Mouse (Mus musculus) erythroblast, adult 5-6 weeks (primary cell): ENCODE measurements at regions not wholly inside any gene's neighbourhood (a gene's known extent, or its start where the extent isn't known, plus 50 kb on each side); places are given as distances from the start of the nearest gene placed in this dataset.

Source experiments
- ATAC-seq: replicated peaks from 2 replicates; pipeline ENCODE4 v1.8.0; 2016; ENCODE audit warnings: moderate number of reproducible peaks, mild to moderate bottlenecking, moderate TSS enrichment, inconsistent platforms; ENCODE audit not compliant: poor library complexity, low FRiP score, severe bottlenecking

DNA sequence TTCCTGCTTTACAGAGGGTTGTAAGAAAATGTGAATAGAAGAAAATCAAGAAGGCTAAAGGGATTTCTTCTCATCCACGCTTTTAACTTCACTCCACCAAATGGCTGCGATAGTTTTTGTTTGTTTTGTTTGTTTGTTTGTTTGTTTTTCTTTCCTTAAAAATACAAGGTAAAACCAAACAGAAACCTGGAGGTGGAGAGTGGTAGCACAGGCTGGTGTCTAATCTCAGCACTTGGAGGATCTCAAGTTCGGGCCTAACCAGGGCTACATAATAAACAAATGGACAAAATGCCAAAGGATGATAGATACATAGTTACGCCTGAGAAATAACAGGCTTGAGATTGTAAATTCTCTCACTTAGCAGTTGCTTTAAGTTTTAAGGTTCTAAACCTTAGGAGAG, 50.8 kb upstream of the Mboat1 start:
- peak; percentile 52; the same call in 1 of the 2 replicates for ATAC-seq

DNA sequence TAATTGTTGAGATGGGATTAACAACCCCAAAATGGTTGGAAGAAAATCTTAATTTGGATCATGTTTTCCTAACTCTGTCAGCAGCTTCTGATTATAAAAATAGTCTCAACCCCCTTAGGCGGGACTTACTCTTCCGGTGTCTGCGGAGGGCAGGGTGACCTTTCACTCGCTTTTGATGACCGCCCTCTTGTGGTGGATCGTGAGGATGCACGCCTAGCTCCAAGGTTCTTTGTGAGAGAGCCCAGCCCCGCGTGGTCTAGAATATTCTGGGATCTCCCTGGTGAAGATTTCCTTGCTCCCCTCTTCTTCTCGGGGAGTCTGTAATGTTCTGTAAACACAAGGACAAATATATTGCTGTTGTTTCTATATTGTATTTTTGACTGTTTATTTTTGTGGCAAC, 51.3 kb upstream of the Mboat1 start:
- peak; percentile 98 for ATAC-seq

DNA sequence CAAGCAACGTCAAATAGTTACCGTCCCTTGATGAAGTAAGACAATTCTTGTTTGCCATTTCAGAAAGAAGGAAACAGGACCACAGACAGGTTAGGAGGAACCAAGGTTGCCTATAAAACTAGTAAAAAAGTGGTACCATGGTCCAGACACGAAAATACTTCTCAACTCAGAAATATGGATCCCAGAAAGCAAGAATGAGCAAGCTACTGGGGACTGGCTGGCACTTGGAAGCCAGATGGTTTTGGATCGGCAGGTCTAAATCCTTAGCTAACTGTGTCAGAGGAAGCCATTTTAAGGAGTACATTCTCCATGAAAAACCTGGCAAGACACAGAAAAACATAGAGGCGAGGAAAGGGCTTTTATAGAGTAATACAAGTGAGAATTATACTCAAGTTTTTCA, 51.9 kb upstream of the Mboat1 start:
- no peak for ATAC-seq

DNA sequence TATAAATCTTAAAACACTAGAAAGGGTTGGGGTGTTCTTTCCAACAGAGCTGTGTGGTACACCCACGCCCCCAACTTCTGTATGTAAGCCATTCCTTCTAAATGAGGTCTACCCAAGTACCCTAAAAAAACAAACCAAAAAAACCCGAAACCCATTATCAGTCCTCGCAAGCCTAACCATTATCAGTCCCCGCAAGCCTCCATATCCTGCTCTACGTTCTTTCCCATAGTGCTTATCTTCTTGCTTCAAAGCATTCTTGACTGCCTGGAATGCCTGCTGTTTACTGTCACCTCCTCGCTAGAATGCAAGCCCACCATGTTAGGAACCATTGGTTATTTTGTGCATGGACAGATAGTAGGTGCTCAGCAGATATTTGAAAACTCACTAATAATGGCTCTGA, 52.3 kb upstream of the Mboat1 start:
- ATAC-seq: peak; percentile 64

DNA sequence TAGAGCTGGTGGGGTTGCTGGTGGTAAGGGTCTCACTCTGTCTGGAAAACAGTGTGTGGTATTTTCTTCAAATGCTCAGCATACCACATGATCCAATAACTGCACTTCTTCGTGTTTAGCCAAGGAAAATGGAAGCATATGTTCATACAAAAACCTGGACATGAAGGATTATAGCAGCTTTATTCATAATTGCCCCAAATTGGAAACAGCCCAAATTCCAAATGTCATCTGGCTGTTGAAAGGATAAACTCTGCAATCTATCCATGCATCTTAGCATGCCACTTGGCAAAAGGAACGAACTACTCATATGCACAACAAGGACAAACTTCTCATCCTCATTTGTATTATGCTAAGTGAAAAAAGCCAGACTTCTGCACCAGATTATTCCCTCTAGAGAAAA, 53.5 kb upstream of the Mboat1 start:
- ATAC-seq: no peak

DNA sequence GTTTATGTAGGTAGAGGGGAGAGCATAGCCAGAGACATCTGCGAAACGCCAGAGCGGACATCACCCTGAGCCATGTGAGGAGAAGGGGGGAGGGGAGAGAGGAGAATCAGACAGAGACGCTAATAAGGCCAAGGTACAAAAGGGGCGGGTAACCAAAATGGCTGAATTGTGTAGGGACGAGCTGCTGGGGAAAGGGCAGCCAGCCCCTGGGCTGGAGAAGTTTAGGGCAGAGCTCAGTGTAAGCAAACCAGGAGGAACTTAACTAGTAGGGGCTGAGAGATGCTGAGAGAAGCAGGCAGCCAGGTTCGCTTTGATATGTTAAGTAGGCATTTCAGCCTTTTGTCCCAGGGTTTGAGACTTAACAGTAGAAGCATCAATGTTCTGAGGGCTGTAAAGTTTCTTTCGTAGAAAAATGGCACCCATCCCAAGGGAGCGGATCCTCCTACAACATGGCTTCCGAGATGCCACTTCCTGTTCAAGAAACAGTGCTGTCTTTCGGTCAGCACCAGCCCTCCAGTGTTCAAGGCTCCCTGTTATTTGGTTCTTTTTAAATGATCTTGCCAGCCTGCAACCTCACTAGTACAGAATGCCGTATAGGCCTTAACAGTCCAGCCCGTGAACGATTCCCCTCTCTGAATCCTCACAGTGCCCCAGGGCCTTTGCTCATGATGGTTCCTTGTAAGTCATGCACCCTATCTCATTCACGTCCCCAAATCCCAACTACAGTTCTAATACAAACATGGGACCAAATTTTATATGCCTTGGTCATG, 55.4 kb upstream of the Mboat1 start:
- ATAC-seq: no peak

DNA sequence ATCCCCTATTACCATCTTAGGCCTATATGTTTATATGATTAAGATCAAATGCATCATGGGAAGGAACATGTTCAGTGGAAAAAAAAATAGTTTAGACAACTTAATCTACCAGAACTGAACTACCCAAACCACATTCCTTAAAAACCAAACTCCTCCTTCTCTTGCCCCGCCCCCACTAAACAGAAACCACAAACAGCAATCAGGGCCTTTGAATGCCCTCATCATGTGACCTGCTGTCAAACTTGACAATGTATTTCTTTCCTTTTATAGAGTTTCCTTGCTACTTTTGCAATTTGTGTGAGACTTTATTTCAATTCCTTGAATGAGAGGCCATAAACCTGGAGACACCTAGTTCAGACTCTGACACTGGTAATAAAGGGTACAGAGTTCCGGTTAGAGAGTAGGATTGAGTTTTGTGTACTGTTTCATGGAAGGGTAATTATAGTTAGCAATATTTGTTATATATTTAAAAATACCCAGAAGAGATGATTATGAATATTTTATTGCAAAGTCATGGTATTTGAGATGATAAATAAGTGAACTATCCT, 61.7 kb upstream of the Mboat1 start:
- no peak for ATAC-seq

DNA sequence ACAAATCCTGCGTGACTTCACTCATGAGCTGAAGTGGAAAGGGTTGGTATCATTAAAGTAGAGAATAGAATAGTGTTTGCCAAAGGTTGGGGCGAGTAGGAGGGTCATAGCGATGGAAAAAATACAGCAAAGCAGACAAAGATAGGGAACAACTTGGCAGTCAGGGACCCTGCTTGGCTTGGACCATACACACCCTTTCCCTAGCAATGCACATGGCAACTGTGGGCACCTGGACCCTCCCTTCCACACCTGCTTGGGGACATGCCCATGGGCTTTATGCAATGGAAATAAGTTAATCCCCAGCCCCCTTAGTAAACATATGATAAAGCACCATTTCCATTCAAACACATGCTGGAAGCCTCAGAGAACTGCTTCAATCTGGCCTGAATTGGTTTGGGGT, 62.2 kb upstream of the Mboat1 start:
- ATAC-seq: no peak

DNA sequence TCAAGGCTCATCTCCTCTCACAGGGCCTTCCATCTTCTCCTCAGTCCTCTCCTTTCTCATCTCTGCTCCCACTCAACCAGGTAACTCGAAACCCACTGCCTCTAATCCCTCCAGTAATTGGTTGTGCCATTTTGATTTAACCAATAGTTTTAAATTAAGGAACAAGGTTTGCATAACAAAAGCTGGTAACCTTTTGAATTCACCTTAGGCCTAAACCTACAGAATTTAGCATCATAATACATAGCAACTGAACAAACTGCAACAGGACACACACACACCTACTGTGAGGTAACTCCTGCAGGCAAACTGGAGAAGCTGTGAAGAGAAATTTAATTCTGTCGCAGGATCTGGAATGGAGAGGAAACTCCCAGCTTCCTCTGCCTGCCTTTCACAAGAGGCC, 66.9 kb upstream of the Mboat1 start:
- ATAC-seq: no peak

DNA sequence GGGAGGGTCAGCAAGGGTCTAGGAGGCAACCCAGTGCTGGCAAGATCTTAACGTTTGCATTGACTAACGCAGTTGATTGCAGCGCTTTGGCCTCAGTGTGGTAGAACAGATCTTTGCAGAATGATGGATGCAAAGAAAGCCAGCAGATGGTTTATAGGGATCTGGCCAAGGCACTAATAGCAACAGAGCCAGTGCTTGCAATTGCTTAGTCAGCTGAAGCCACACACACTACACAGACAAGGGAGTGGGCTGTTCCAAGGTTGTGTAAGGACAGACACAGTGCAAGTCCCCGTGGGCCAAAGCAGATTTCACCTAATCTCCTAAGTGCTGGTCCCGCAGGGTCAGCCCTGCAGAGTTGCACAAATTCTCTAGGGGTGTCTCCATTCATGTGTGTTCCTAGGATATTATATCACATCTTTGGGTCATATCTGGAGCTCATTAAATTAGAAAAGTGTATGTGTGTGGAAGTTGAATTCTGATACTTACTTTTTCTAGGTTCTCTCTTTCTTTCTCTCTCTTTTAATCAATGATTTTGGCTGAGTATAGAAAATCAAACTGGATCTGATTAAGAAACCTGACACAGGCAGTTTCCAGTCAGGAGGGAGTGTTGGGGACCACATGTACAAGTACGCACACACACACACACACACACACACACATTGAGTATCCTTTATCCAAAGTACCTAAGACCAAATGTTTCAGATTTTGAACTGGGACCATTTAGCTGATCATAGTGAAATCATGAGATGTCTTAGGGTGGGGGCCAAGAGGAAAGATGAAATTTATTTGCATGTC, 68.5 kb upstream of the Mboat1 start:
- no peak for ATAC-seq

DNA sequence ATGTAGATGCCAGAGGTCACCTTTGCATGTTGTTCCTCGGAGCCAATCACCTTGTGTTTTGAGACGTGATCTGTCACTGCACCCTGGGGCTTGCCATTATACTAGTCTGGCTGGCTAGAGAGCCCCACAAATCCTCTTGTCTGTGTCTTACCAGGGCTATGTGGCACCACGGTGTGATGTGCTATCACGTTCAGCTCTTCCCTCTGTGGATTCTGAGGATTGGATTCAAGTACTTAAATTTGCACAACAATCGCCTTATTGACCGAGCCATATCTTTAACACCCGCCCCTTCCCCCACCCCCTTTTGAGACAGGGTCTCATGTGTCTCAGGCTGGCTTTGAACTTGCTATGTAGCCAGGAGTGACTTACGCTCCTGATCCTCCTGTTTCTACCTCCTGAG, 70.8 kb upstream of the Mboat1 start:
- no peak for ATAC-seq

DNA sequence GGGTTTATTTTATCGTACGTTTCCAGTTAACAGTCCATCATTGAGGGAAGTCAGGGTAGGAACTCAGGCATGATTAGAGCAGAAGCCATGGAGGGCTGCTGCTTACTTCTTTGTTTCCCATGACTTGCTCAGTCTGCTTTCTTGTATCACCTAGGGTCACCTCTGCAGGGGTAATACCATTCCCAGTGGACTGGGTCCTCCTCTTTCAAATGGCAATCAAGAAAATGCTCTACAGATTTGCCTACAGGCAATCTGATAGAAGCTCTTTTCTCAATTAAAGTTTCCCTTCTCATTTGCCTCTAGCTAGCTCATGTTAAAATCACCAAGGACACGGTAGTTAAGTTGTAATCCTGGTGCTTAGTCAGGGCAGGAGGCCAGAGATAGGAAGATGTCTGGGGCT, 72.5 kb upstream of the Mboat1 start:
- ATAC-seq: no peak

DNA sequence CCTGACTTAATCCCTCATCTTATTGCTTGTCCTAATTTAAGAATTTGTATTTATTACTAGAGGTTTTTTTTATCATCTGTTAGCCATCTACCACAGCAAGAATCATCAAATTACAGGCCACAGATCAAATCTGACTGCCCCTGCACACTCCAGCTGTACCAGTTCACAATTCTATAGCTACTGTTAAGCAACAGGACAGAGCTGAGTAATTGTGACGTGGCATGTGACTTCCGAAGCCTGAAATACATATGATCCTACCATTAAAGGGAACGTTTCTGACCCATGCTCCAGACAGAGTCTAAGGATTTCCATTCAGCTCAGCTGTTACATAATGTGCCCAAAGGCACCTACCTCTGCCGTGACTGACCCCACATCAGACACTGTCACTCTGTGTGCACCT, 74.0 kb upstream of the Mboat1 start:
- no peak for ATAC-seq

DNA sequence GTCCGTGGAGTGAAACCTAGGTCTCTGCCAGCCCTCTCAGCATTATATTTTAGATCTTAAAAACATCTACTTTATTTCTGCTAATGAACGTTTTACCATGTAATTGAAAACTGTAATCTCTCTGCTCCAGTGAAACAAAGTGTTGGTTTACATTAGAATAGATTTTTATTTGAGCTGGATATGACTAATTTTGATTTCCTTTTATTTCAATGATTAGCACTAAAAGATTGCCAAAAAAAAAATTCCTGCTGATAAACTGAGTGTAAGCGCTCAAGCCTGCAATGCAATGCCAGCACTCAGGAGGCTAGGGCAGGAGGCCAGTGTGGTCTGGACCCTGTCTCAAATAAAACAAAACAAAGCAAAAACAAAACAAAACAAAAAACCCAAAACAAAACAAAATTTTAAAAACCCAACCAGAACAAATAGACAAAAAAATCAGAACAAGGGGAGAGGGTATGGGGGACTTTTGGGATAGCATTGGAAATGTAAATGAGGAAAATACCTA, 69.3 kb upstream of the E2f3 start:
- no peak for ATAC-seq

DNA sequence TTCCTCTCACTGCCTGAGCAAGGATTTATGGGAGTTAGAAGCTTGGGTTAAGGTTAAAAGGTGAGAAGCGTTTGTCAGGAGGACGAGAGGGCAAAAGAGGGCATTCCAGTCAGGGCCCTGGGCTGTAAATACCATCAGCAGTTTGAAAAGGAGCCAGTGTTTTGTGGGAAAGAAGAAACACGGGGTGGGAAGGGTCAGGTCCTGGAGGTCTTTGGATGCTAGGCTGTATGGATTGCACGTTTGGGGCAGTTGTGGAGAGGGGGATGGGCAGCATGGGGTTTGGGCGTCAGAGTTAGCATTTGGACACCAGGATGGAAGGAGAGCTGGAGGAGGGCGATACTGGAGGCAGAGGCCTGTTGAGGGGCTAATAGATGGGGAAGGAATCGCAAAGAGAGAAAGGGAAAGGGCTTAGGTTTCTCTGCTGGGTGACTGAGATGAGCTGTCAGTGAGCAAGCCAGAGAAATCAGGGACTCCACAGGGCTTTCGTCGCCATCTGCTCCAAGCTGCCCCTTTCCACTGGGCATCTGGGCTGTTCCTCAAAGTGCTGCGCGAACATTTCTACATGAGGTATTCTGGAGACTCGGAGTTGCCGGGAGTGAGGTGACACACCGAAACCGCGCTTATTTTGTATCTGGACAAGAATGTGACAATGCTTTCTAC, 66.2 kb upstream of the E2f3 start:
- ATAC-seq: no peak

DNA sequence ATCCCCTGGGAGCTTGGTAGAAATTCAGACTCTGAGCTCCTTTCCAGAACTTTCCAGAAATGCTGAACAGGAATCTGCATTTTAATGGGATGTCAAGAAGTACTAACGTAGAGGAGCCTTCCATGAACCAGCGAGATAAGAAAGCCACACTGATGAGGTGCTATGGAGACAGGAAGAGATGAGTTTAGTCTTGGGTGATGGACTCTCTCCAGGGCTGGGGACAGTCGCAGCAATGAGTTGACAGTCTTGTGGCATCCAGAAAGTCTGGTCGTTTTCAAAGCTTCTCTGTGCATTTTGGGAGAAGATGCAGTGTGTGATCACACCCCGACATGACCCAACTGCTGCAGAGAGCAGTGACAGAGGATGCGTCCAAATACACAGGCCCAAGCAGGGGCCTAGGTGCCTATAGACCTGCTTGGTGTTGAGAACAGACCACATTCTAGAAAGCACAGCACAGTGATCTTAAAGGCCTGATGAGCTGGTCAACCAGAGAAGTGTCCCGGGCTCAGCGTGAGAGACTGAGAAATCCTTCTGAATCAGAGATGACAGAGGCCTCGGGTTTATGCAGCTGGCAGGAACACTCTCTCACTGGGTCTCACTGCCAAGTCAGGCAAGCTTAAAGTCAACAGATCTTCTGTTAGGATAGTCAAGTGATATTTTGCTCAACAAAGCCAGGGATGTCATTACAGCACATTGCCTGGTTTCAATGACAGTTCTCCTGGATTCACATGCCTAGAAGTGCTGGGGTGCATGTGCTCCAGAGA, 65.1 kb upstream of the E2f3 start:
- ATAC-seq: no peak

DNA sequence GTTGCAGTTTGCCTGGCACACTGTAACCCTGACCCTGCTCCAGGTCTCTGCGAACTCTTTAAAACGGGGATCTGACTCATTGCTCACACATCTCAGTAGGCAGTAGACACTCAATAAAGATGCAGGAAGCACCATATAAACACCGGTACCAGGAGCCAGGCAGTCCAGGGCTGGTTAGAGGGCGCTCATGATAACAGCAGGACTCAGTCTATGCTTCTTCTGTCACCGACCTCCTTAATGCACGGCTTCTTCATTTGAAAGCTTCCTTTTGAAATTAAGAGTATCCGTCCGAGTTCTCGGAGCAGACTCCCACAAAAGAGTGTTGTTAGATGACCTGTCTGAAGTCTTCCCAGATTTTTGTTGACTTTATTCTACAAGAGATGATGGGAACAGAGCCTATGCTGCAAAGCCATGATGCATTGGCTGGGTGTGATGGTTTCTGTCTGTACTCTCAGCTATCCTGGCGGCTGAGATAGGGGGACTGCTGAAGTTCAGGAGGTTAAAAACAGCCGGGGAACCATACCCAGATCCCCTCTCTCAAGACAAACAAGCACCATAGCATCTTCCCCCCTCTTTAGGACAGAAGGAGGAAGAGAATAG, 62.5 kb upstream of the E2f3 start:
- ATAC-seq: no peak

DNA sequence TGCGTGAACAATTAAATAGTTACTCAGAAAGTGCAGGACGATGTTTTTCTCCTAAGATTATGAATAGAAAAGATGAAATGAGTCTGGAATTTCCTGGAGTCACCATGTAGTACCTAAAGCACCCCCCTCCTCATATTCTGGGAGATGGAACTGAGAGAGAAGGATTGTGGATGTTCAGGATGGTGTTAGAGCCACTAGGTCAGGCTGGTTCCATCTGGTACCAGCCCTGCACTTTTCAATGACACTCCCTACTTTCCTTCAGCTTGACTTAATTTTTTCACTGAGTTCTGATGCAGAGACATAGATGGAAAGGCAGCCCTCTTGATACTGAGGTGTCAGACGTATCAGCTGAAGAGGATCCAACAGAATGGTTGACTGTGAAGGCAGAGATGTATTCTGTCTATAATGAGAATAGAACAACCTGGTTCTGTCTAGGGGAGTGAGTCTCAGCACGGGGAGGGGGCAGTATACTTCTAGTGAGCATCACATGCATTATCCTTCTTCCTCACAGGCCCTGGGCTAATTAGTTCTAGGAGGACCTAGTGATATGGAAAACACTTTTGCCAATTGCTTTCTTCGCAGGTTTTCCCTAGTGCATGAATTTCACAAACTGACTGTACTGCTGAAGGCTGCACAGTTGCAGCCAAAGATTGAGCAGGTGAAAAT, 60.8 kb upstream of the E2f3 start:
- ATAC-seq: no peak

DNA sequence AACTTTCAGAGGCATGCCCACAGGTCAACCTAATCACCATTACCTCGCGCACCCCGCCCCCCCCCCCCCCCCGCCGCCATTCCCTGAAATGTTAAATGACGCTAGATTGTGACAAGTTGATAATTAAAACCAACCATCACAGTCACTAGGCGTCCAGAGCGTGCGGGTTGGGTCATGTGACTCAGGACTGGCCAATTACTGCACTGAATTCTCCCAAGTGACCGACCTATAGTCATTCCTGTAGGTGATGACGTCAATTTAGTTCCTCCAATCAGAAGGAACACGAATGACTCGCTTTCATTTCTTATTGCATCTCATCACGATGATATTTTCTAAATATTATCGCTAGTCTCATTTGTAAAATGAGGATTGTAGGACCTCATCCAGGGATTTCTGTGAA, 60.2 kb upstream of the E2f3 start:
- no peak for ATAC-seq
